Mouse (Mus musculus): ENCODE results near the gene H2-Q7.
"Not testable (repeated sequence)": the region's sequence is repeated elsewhere in the genome, so short reads cannot be mapped to it uniquely, and the experiment has no call there.

GRCm38 (mm10) chr17:35396956-35397355, 42.0 kb upstream of the H2-Q7 start:
- not testable (repeated sequence) for TF ChIP-seq POLR2A (IDR thresholded peaks at IDR 0.05; ENCODE audit: low read depth, low read length); CTCF (IDR thresholded peaks at IDR 0.05; ENCODE audit: borderline replicate concordance, insufficient read depth, low read length)

Measured in embryonic fibroblast, embryonic 13.5 days (primary cell).